Mouse (Mus musculus): ENCODE measurements around the gene Gm10401. TPM values are rescaled to one million over a fixed set of nuclear protein-coding genes. Genes with fewer than 3 reads are reported as not detected.

Gene Gm10401
- total RNA-seq, 2 experiments from 2014 or later = not detected

DNA sequence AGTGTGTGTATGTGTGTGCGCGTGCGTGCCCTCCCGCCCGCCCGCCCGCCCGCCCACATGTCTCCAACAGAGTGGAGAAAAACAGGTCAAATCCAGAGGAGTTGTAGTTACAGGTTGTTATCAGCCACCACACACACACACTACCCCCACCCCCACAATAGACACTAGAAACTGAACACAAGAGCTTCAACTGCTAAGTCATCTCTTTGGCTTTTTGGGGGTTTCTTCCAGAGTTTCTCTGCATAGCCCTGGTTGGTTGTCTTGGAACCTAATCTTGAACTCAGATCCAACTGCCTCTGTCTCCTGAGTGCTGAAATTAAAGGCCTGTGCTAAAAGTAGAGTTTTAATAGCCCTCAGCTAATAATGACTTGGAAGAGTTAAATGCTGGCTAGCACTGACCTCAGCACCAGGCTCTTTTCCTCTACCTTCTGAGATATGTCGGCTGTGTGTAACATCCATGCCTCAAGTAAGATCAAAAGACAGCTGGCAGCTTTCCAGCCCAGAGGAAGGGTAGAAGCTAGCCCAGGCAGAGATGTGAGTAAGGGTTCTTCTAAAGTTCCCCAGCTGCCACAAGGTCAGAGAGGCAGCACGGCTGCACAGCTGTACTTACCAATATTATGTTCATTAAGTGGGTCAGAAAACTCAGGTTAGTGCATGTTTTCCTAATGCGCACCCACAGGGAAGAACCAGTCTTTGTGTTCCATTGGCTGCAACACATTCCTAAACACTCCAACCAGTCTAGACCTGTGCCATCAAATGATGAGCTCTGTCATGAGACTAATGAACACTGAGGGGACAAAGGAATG lies 26.8 kb downstream of the Gm10401 start:
- no peak overlapping the region for H3K4me3 ChIP-seq
- H3K27ac ChIP-seq = peak overlapping the region; percentile 8; the same call in 1 of the 2 replicates
- no peak for DNase-seq (ENCODE audit: low spot score in 2 of 2)
- TF ChIP-seq CTCF (conservative IDR thresholded peaks at IDR 0.05) = no peak

DNA sequence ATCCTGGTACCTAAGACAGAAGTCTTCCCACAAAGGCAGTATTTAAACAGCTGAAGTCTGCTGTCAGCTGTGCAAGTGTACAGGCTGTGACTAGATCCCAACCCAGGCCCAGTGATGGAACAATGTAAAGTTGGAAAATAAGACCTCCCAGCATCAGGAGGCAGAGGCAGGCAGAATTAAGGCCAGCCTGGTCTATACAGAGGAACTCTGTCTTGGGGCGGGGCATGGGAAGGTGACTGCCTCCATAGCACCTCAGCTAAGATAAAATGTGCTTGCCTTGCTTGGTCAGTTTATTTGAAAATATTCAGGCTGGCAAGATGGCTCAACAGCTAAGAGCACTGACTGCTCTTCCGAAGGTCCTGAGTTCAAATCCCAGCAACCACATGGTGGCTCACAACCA lies 27.6 kb downstream of the Gm10401 start:
- DNase-seq (ENCODE audit: low spot score in 2 of 2) = no peak
- Histone ChIP-seq H3K4me3 (no peak overlapping the region), H3K27ac (no peak overlapping the region)
- TF ChIP-seq CTCF (conservative IDR thresholded peaks at IDR 0.05) = no peak

DNA sequence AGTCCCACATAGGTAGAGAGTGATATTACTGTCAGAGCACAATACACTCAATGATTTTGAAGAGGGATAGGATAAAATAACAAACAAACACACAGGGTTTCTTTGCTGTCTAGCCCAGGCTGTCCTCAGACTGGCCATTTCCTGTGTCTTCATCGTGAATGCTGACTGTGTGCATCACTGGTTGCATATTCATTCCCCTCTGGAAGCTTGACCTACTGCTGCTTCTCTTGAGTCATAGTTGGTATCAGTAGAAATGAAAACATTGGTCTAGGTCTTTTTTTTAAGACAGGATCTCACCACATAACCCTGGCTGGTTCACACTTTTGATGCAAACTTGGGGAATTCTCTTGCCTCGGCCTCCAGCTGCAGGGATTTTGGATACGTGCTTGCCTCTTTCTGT lies 28.5 kb downstream of the Gm10401 start:
- Histone ChIP-seq H3K4me3 (no peak overlapping the region), H3K27ac (no peak overlapping the region)
- TF ChIP-seq CTCF (conservative IDR thresholded peaks at IDR 0.05) = no peak
- DNase-seq (ENCODE audit: low spot score in 2 of 2) = no peak

DNA sequence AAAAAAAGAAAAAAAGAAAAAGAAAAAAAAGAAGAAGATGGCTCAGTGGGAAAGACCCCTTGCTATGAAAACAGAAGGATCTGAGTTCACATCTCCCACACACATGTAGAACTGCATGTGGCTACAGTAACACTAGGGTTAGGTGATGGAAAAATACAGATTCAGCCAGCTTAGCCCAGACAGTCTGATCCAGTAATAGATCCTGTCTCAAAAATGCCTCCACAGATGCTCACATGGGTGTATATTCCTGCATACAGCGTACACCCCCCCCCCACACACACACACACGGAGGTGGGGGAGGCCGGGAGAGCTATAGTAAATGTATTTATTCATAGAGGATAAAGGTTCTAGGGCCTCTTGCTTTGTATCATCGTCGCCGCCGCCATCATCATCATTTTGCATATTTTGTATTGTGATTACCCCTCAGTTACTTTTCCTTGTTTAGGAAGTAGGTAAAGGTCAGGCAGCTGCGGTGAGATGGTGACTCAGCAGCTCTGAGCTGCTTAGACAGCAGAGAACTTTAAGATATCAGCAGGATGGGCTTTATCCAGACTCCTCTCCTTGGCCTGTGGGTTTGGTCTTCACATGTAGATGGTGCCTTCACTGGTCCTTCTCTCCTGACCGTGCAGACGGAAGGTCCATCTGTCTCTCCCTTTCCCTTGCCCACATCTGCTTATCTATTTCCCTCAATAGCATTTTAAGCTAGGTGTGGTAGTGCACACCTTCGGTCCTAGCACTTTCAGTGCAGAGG lies 29.2 kb downstream of the Gm10401 start:
- TF ChIP-seq CTCF (conservative IDR thresholded peaks at IDR 0.05) = no peak

DNA sequence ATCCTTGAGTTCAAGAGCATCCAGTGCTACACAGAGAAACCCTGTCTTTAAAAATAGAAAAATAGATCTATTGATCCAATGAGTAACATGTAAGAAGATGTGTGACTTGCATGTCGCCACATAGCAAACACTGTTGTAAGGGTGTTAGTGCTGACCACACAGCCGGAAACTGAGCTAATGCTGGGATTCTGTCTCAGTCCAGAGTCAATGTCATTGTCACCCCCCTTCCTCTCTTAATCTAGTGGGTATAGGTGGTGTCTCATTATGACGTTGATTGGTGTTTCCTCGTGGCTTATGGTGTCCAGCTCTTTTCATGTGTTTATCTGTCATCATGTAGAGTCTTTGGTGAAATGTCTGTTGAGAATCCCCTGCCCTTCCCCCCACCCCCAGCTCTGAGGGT lies 31.9 kb downstream of the Gm10401 start:
- TF ChIP-seq CTCF (conservative IDR thresholded peaks at IDR 0.05) = no peak
- H3K27ac ChIP-seq = no peak overlapping the region
- no peak overlapping the region for H3K4me3 ChIP-seq
- no peak for DNase-seq (ENCODE audit: low spot score in 2 of 2)

More for the DNA sequence above, 29.2 kb downstream of the Gm10401 start:
- DNase-seq (ENCODE audit: low spot score in 2 of 2) = no peak
- Histone ChIP-seq H3K4me3 (no peak overlapping the region), H3K27ac (0 out of 2 replicates have a peak overlapping the region, but pooled peaks have one; percentile 18)

DNA sequence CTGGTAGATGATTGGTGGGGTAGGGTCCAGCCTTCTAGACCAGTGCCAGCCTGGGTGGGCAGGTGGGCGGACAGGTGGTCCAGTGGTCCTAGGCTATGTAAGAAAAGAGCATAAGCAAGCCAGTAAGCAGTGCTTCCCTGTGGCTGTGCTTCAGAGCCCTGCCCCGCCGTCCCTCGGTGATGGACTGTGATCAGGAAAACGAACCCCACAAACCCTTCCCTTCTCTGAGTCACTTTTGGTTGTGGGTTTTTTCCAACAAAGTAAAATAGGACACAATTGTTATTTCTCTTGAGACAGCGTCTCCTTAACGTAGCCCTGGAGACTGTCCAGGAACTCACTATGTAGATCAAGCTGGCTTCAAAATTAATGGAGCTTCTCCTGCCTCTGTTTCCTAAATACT lies 34.7 kb downstream of the Gm10401 start:
- TF ChIP-seq CTCF (conservative IDR thresholded peaks at IDR 0.05) = no peak
- no peak overlapping the region for H3K4me3 ChIP-seq
- H3K27ac ChIP-seq = no peak overlapping the region
- DNase-seq (ENCODE audit: low spot score in 2 of 2) = no peak

DNA sequence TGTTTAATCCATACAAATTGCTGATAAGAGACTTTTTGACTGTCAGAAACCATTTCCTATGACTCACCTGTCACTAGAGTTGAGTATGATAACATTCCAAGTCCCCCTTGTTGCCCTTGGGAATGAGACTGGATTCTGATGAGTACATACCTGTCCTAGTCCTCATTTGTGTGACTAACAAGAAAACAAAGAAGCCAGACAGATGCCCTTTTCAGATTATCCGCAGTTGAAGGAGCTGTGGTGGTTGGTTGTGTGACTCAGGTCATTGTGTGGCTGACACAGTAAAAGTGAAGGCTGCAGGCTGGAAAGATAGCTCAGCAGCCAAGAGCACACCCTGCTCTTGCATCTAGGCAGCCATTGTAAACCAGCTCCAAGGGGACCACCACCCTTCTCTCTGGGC lies 35.5 kb downstream of the Gm10401 start:
- H3K4me3 ChIP-seq = no peak overlapping the region

DNA sequence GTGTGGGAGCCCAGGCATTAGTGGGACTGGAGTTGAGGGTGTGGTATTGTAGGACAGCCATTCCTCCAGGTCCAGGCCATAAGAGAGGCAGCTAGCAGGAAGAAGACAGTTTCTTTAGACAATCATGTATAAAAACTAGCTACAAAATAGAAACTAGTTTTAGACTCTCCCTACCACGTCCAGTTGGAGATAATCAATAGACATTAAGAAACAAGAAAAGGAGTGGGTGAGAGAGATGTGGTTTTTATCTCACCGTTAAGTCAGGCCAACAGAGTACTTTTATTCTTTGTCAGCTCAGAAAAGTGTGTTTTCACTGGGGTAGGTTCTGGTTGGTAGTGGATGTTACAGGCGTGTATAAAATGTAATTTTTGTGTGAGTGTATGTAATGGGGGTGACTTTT lies 37.1 kb downstream of the Gm10401 start:
- H3K27ac ChIP-seq = no peak overlapping the region
- no peak overlapping the region for H3K4me3 ChIP-seq
- no peak for TF ChIP-seq CTCF (conservative IDR thresholded peaks at IDR 0.05)
- no peak for DNase-seq (ENCODE audit: low spot score in 2 of 2)

More for the DNA sequence above, 35.5 kb downstream of the Gm10401 start:
- TF ChIP-seq CTCF (conservative IDR thresholded peaks at IDR 0.05) = no peak
- H3K27ac ChIP-seq = no peak overlapping the region
- DNase-seq (ENCODE audit: low spot score in 2 of 2) = no peak

DNA sequence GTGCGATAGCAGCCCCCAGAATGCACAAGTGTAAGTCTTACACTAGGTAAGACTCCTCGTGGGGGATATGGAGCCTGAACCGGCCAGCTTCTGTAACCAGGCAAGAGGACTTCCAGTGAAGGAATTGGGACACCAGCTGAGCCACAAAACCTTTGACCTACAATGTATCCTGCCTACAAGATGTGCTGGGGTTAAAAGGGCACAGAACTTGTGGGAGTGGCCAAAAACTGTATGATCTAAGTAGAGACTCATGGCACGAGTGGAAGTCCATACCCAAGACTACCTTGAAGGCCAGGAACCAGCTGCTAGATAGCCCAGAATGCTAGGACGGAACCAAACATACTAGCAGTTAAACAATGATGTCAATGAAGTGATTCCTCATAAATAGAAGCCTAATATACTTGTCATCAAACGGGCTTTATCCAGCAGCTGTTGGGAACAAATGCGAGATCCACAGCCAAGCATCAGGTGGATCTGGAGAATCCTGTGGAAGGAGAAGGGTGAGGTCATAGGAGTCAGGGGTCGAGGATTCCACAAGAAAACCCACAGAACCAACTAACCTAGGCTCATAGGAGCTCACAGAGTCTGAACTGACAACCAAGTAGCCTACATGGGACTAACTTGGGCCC lies 37.9 kb downstream of the Gm10401 start:
- TF ChIP-seq CTCF (conservative IDR thresholded peaks at IDR 0.05) = no peak
- no peak for DNase-seq (ENCODE audit: low spot score in 2 of 2)

DNA sequence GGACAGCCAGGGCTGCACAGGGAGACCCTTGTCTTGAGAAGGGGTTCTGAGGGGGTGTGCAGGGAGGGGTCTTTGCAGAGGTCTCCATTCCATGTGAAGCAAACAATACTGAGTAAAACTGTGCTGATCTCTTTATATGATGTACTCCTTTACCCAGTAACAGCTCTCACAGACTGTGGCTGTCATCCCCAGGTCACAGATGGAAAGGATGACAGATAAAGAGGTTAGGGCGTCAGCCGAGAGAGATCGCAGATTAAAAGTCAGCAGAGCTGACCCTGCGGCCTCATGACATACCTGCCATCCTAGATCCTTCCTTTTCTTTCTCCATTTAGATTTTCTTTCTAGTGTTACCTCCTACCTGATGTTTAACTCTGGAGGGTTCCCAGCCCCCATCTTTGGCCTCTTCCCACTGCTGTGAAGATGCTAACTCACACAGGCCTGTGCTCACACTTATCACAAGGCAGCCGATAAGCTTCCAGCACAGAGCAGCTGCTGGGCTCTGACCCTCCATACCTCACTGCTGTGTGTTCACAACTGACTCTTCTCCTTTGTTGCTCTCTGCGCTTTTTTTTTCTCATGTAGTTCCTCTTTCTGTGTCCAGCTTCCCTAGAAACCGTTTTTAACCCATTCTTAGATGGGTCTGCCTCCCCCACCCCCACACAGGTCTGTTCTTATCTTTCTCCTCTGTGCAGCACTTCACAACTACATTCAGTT lies 39.4 kb downstream of the Gm10401 start:
- Histone ChIP-seq H3K4me3 (no peak overlapping the region), H3K27ac (no peak overlapping the region)
- no peak for DNase-seq (ENCODE audit: low spot score in 2 of 2)
- no peak for TF ChIP-seq CTCF (conservative IDR thresholded peaks at IDR 0.05)

More for the DNA sequence above, 37.9 kb downstream of the Gm10401 start:
- Histone ChIP-seq H3K27ac (no peak overlapping the region), H3K4me3 (no peak overlapping the region)

DNA sequence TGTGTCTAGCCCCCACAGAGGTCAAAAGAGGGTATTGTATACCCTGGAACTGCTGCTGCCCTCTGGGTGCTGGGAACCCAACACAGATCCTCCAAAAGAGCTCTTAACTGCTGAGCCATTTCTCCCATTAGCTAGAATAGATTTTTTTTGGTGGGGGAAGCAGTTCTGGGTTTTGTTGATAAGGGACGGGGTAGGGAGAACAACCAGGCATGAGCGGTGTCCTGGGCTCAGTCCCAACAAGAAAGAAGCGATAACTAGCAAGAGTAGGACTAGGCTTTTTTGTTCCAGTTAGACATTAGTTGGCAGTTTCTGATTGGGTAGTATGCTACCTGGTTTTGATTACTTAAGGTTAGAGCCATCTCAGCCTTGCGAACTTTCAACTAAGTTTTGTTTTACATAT lies 40.9 kb downstream of the Gm10401 start:
- no peak overlapping the region for H3K27ac ChIP-seq

DNA sequence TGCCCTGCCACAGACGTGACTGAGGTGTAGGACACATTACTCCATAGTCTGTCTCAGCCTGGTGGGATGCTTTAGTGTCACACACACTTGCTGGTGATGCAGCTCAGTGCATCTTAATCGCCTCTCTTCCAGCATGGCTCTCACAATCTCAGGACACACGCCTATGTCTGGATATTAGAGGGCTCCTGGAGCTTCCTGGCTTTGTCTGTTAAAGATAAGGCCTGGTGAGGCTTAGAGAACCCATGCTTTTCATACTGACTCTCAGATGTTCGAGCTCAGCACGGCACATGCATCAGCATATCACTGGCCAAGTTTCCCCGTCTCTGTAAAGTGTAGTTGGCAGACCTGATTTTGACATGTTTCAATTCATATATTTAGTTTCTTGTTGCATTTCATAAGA lies 42.7 kb downstream of the Gm10401 start:
- DNase-seq (ENCODE audit: low spot score in 2 of 2) = no peak
- no peak overlapping the region for H3K27ac ChIP-seq
- H3K4me3 ChIP-seq = no peak overlapping the region
- no peak for TF ChIP-seq CTCF (conservative IDR thresholded peaks at IDR 0.05)

More for the DNA sequence above, 40.9 kb downstream of the Gm10401 start:
- TF ChIP-seq CTCF (conservative IDR thresholded peaks at IDR 0.05) = no peak
- no peak for DNase-seq (ENCODE audit: low spot score in 2 of 2)
- H3K4me3 ChIP-seq = no peak overlapping the region

All from layer of hippocampus, adult 2 months (tissue).